Mouse (Mus musculus): ENCODE measurements at regions not wholly inside any gene's neighbourhood (a gene's known extent, or its start where the extent isn't known, plus 50 kb on each side); places are given as distances from the start of the nearest gene placed in this dataset.

- TF ChIP-seq TAL1 (conservative IDR thresholded peaks at IDR 0.05; ENCODE audit: low read depth, low read length): no peak
- TF ChIP-seq CTCF (IDR thresholded peaks at IDR 0.05; ENCODE audit: low read depth, low read length): no peak
Measured at GRCm38 (mm10) chr10:116717961-116718360, 136.7 kb upstream of the Cnot2 start.
